Mouse (Mus musculus) embryonic facial prominence, embryonic 14.5 days (tissue): ENCODE results near the gene Map2k5. TPM values are rescaled to one million over a fixed set of nuclear protein-coding genes. Genes with fewer than 3 reads are reported as not detected.

Experiments
- ATAC-seq: fragments of 200-750 bp; cut with Nextera tagmentation; 2 replicates; pipeline ENCODE4 v1.8.0; 2017; ENCODE audit warnings: low read depth, moderate number of reproducible peaks, moderate TSS enrichment
- DNase-seq: peaks from one replicate; pipeline ENCODE4 v3.0.0-alpha.2; 2015; ENCODE audit warnings: low spot score
- H3K27ac ChIP-seq: fragments of 300-500 bp; sonication (generic); replicated peaks from 2 replicates; pipeline ENCODE4 v1.5.1; 2014; ENCODE audit warnings: low read depth, mild to moderate bottlenecking, low read length, moderate library complexity
- H3K27me3 ChIP-seq: fragments of 300-500 bp; sonication (generic); replicated peaks from 2 replicates; pipeline ENCODE4 v1.6.1; 2014; ENCODE audit warnings: low read length; ENCODE audit not compliant: control insufficient read depth, insufficient read depth
- H3K36me3 ChIP-seq: fragments of 300-500 bp; sonication (generic); 2 replicates; pipeline ENCODE4 v1.6.1; 2014; ENCODE audit warnings: low read length, mixed read lengths; ENCODE audit not compliant: control insufficient read depth, insufficient read depth
- H3K4me1 ChIP-seq: fragments of 300-500 bp; sonication (generic); 2 replicates; pipeline ENCODE4 v1.6.1; 2014; ENCODE audit warnings: antibody characterized with exemption, low read length; ENCODE audit not compliant: control insufficient read depth, insufficient read depth
- H3K4me2 ChIP-seq: fragments of 300-500 bp; sonication (generic); 2 replicates; pipeline ENCODE4 v1.6.1; 2014; ENCODE audit warnings: low read depth, mild to moderate bottlenecking, low read length, moderate library complexity, mixed read lengths
- H3K4me3 ChIP-seq: fragments of 300-500 bp; sonication (generic); 2 replicates; pipeline ENCODE4 v1.5.1; 2014; ENCODE audit warnings: low read depth, mild to moderate bottlenecking, low read length
- H3K9ac ChIP-seq: fragments of 300-500 bp; sonication (generic); 2 replicates; pipeline ENCODE4 v1.6.1; 2014; ENCODE audit warnings: low read depth, mild to moderate bottlenecking, low read length, moderate library complexity, mixed read lengths
- H3K9me3 ChIP-seq: fragments of 300-500 bp; sonication (generic); 2 replicates; pipeline ENCODE4 v1.6.1; 2016; ENCODE audit warnings: low read length; ENCODE audit not compliant: control insufficient read depth
- WGBS: fragments of 180-500 bp; shearing (Covaris S2); extraction: QIAGEN DNeasy Blood & Tissue Kit; methylation state at CpG from one replicate; pipeline ENCODE4 v1.1.7; 2014; 5-methylcytosine and 5-hydroxymethylcytosine counted together
- polyA plus RNA-seq: library from polyadenylated mRNA; unstranded; fragments of >200 nt; fragmentation: Nextera tagmentation; extraction: Ambion mirVana; gene quantifications from 2 replicates; pipeline ENCODE4 v1.2.1, GENCODE M21; 2014

Map2k5 gene
- polyA plus RNA-seq, 1 experiment from 2014 or later, result 31.3 TPM

- Histone ChIP-seq H3K36me3 (peaks cover 73% of the 10 kb centered on the region), H3K4me2 (no peak overlapping the region), H3K9ac (no peak overlapping the region), H3K4me1 (no peaks in the 10 kb centered on the region), H3K27ac (no peak overlapping the region), H3K27me3 (no peaks in the 10 kb centered on the region), H3K4me3 (no peak overlapping the region), H3K9me3 (no peaks in the 10 kb centered on the region)
- 97% methylated on average over 2 of the region's 2 CpGs for WGBS
- ATAC-seq (no peak), DNase-seq (no peak)
These were observed 44.6 kb downstream of the Map2k5 start for GRCm38 (mm10) chr9:63333074-63333473.

DNA sequence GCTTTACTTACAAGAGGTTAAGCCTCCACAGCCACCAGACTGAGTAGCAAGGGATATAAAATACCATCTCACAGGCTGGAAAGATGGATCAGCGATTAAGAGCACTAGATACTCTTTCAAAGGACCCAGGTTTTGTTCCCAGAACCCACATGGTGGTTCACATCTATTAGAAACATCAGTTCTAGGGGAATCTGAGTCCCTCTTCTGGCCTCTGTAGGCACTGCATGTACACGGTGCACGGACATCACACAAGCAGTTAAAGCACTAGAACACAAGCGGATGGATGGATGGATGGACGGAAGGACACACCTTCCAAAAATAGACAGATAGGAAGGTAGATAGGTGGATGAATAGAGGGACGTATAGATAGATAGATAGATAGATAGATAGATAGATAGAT is 46.5 kb downstream of the Map2k5 start:
- DNase-seq (no peak), ATAC-seq (no peak)
- H3K4me1 ChIP-seq, result no peaks in the 10 kb centered on the region
- no peak overlapping the region for H3K4me3 ChIP-seq
- no peak overlapping the region for H3K27ac ChIP-seq
- H3K36me3 ChIP-seq, result peaks cover 58% of the 10 kb centered on the region
- no peak overlapping the region for H3K4me2 ChIP-seq
- no peaks in the 10 kb centered on the region for H3K27me3 ChIP-seq
- WGBS, result 96% methylated on average over 6 of the region's 6 CpGs
- H3K9me3 ChIP-seq, result no peaks in the 10 kb centered on the region
- H3K9ac ChIP-seq, result no peak overlapping the region

DNA sequence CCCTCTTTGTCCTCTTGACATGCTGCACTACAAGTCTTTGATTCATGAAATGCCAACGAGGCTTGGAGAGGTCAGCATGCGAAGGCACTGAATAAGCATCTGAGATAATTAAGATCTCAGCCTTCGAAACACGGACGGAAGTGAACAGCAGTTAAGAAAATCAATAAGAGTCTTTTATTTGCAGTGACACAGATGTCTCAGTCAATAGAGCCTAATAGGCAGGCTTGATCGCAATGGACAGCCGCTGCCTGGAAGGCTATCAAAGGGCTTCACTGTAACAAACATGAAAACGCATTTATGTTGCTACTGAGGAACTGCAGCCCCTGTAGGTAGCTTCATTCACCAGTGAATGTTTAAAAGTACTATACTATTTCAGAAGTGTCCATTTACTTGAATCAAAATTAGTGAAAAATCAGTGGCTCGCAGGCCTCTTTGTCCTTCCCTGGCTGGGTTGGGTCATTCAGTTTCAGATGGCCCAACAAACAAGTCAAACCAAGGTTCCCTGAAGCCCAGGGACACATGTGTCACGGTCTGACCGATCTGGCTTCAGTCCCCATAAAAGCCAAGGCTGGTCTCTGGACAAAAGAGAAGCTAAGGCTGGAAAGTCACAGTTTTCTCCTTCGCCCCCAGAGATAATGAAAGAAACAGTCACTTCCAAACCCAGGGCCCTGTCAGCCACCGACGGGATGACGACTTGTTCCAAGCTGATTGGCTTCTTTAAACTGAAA is 48.6 kb downstream of the Map2k5 start:
- Histone ChIP-seq H3K4me3 (no peak overlapping the region), H3K36me3 (peaks cover 44% of the 10 kb centered on the region), H3K4me2 (no peak overlapping the region), H3K4me1 (no peaks in the 10 kb centered on the region), H3K9me3 (no peaks in the 10 kb centered on the region), H3K9ac (no peak overlapping the region), H3K27ac (no peak overlapping the region), H3K27me3 (no peaks in the 10 kb centered on the region)
- DNase-seq (no peak), ATAC-seq (no peak)
- WGBS, result 84% methylated on average over 15 of the region's 15 CpGs

- H3K36me3 ChIP-seq, result peaks cover 20% of the 10 kb centered on the region
- ATAC-seq (no peak), DNase-seq (no peak)
These were observed 62.5 kb downstream of the Map2k5 start for GRCm38 (mm10) chr9:63315231-63315630.

GRCm38 (mm10) chr9:63314126-63314525 is 63.6 kb downstream of the Map2k5 start:
- Histone ChIP-seq H3K36me3 (peaks cover 12% of the 10 kb centered on the region), H3K4me3 (no peak overlapping the region), H3K9me3 (no peaks in the 10 kb centered on the region), H3K27ac (no peak overlapping the region), H3K9ac (no peak overlapping the region), H3K4me2 (no peak overlapping the region), H3K4me1 (peaks cover 5% of the 10 kb centered on the region; the same call in 1 of the 2 replicates), H3K27me3 (no peaks in the 10 kb centered on the region)
- DNase-seq, result no peak
- no peak for ATAC-seq
- 69% methylated on average over 4 of the region's 4 CpGs for WGBS

More at GRCm38 (mm10) chr9:63315231-63315630, 62.5 kb downstream of the Map2k5 start:
- H3K4me1 ChIP-seq, result no peaks in the 10 kb centered on the region; the same call in 1 of the 2 replicates
- no peak overlapping the region for H3K4me2 ChIP-seq
- H3K27ac ChIP-seq, result no peak overlapping the region
- H3K4me3 ChIP-seq, result no peak overlapping the region
- H3K9ac ChIP-seq, result no peak overlapping the region
- no peaks in the 10 kb centered on the region for H3K9me3 ChIP-seq
- no peaks in the 10 kb centered on the region for H3K27me3 ChIP-seq

DNA sequence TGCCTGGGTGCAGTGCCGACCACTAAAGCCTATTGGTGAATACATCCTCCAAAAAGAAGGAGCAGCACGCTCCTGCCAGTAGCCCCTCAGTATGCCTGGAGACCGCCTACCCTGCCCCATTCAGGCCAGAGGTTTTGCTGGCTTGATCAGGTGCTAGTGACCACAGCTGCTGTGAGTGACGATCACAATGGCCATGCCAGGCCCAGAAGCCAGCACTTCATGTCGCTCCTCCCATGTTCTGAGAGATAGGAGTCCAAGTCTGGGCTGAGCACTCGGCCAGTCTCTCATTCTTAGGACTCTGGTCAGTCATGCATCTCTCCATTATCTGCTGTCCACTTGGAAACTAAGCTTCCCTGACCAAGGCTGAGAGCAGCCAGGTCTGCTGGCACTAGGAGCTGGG is 67.7 kb downstream of the Map2k5 start:
- Histone ChIP-seq H3K36me3 (no peaks in the 10 kb centered on the region), H3K4me1 (peaks cover 5% of the 10 kb centered on the region; the same call in 1 of the 2 replicates), H3K9ac (no peak overlapping the region), H3K27ac (no peak overlapping the region), H3K4me3 (no peak overlapping the region), H3K4me2 (no peak overlapping the region), H3K9me3 (no peaks in the 10 kb centered on the region), H3K27me3 (no peaks in the 10 kb centered on the region)
- no peak for DNase-seq
- no peak for ATAC-seq
- WGBS, result 94% methylated on average over 6 of the region's 6 CpGs

GRCm38 (mm10) chr9:63309008-63309407 is 68.7 kb downstream of the Map2k5 start:
- peak overlapping the region; percentile 1 for H3K27ac ChIP-seq
- WGBS, result 62% methylated on average over 5 of the region's 5 CpGs
- no peaks in the 10 kb centered on the region for H3K9me3 ChIP-seq
- no peak overlapping the region for H3K4me3 ChIP-seq
- ATAC-seq (no peak), DNase-seq (peak; percentile 39)
- peaks cover 5% of the 10 kb centered on the region; the same call in 1 of the 2 replicates for H3K4me1 ChIP-seq
- H3K4me2 ChIP-seq, result no peak overlapping the region
- no peaks in the 10 kb centered on the region for H3K27me3 ChIP-seq
- H3K36me3 ChIP-seq, result no peaks in the 10 kb centered on the region
- H3K9ac ChIP-seq, result no peak overlapping the region

GRCm38 (mm10) chr9:63308441-63308840 is 69.3 kb downstream of the Map2k5 start:
- no peak overlapping the region for H3K9ac ChIP-seq
- no peak overlapping the region for H3K4me2 ChIP-seq
- H3K9me3 ChIP-seq, result no peaks in the 10 kb centered on the region
- peak overlapping the region; percentile 1; the same call in 1 of the 2 replicates for H3K27ac ChIP-seq
- H3K27me3 ChIP-seq, result no peaks in the 10 kb centered on the region
- no peak overlapping the region for H3K4me3 ChIP-seq
- no peaks in the 10 kb centered on the region for H3K36me3 ChIP-seq
- DNase-seq (peak; percentile 71), ATAC-seq (peak; percentile 30; the same call in 1 of the 2 replicates)
- peaks cover 5% of the 10 kb centered on the region; the same call in 1 of the 2 replicates for H3K4me1 ChIP-seq
- WGBS, result 40% methylated on average over 4 of the region's 4 CpGs

- no peak overlapping the region for H3K9ac ChIP-seq
- H3K4me3 ChIP-seq, result no peak overlapping the region
- DNase-seq, result no peak
- no peaks in the 10 kb centered on the region for H3K27me3 ChIP-seq
- H3K9me3 ChIP-seq, result peaks cover 8% of the 10 kb centered on the region
- WGBS, result 80% methylated on average over 4 of the region's 4 CpGs
- H3K36me3 ChIP-seq, result peaks cover 16% of the 10 kb centered on the region
- H3K4me1 ChIP-seq, result no peaks in the 10 kb centered on the region
- H3K4me2 ChIP-seq, result no peak overlapping the region
- no peak for ATAC-seq
- no peak overlapping the region for H3K27ac ChIP-seq
These were observed 75.2 kb downstream of the Map2k5 start for GRCm38 (mm10) chr9:63302511-63302910.
